Mouse (Mus musculus) frontal cortex, postnatal 25 days (tissue): ENCODE data around the gene Runx2.

Source experiments
- DNase-seq, 2 experiments: peaks; one replicate each; pipeline ENCODE4 v3.0.0; 2022; ENCODE audit warnings: low spot score in 2 of 2

Gene Runx2

GRCm38 (mm10) chr17:44592067-44592736 lies 222.4 kb downstream of the Runx2 start:
- no peak for DNase-seq

GRCm38 (mm10) chr17:44588470-44588869 lies 226.1 kb downstream of the Runx2 start:
- no peak for DNase-seq

- DNase-seq: no peak
Measured at GRCm38 (mm10) chr17:44588020-44588419, 226.6 kb downstream of the Runx2 start.

GRCm38 (mm10) chr17:44586196-44586595 lies 228.4 kb downstream of the Runx2 start:
- DNase-seq: no peak

GRCm38 (mm10) chr17:44584781-44585180 lies 229.8 kb downstream of the Runx2 start:
- no peak for DNase-seq

GRCm38 (mm10) chr17:44577791-44578190 lies 236.8 kb downstream of the Runx2 start:
- DNase-seq: no peak

- no peak for DNase-seq
Measured at GRCm38 (mm10) chr17:44570899-44571298, 243.7 kb downstream of the Runx2 start.

- DNase-seq: no peak
Measured at GRCm38 (mm10) chr17:44569020-44569621, 245.5 kb downstream of the Runx2 start.

- no peak for DNase-seq
Measured at GRCm38 (mm10) chr17:44566992-44567391, 247.6 kb downstream of the Runx2 start.

- no peak for DNase-seq
Measured at GRCm38 (mm10) chr17:44565884-44566515, 248.6 kb downstream of the Runx2 start.

GRCm38 (mm10) chr17:44565311-44565831 lies 249.2 kb downstream of the Runx2 start:
- no peak for DNase-seq

GRCm38 (mm10) chr17:44564611-44565198 lies 249.9 kb downstream of the Runx2 start:
- DNase-seq: no peak

- DNase-seq: no peak
Measured at GRCm38 (mm10) chr17:44560016-44560415, 254.6 kb downstream of the Runx2 start.

- DNase-seq: no peak
Measured at GRCm38 (mm10) chr17:44557199-44558111, 257.1 kb downstream of the Runx2 start.

- no peak for DNase-seq
Measured at GRCm38 (mm10) chr17:44554941-44555340, 259.7 kb downstream of the Runx2 start.

GRCm38 (mm10) chr17:44549551-44549950 lies 265.0 kb downstream of the Runx2 start:
- DNase-seq: no peak

- no peak for DNase-seq
Measured at GRCm38 (mm10) chr17:44547922-44548321, 266.7 kb downstream of the Runx2 start.

GRCm38 (mm10) chr17:44546801-44547200 lies 267.8 kb downstream of the Runx2 start:
- no peak for DNase-seq

- DNase-seq: no peak
Measured at GRCm38 (mm10) chr17:44545141-44545813, 269.3 kb downstream of the Runx2 start.

- DNase-seq: no peak
Measured at GRCm38 (mm10) chr17:44542706-44543105, 271.9 kb downstream of the Runx2 start.

- DNase-seq: no peak
Measured at GRCm38 (mm10) chr17:44540699-44541098, 273.9 kb downstream of the Runx2 start.
